Mouse (Mus musculus): ENCODE measurements around the gene Entpd5. TPM values are rescaled to one million over a fixed set of nuclear protein-coding genes. Genes with fewer than 3 reads are reported as not detected.

Gene Entpd5
- polyA plus RNA-seq, 1 experiment from 2014 or later = 8.8 TPM

- no peaks in the 10 kb centered on the region for H3K27me3 ChIP-seq (ENCODE audit: control insufficient read depth, insufficient read depth, low read length)
- no peak for DNase-seq (ENCODE audit: low spot score, missing footprints)
- H3K9me3 ChIP-seq (ENCODE audit: control insufficient read depth, low read length) = no peaks in the 10 kb centered on the region
- no peak overlapping the region for H3K4me2 ChIP-seq
- peaks cover 28% of the 10 kb centered on the region for H3K36me3 ChIP-seq (ENCODE audit: control insufficient read depth, insufficient read depth, low read length)
- H3K4me1 ChIP-seq (ENCODE audit: control insufficient read depth, insufficient read depth, low read length) = no peaks in the 10 kb centered on the region
- ATAC-seq (ENCODE audit: low FRiP score) = no peak
- no peak overlapping the region for H3K27ac ChIP-seq (ENCODE audit: low read depth, low read length)
- no peak overlapping the region for H3K4me3 ChIP-seq (ENCODE audit: low read depth, low read length)
- no peak overlapping the region for H3K9ac ChIP-seq (ENCODE audit: low read length)
- 94% methylated on average over 11 of the region's 11 CpGs for WGBS
These were observed 71.7 kb downstream of the Entpd5 start for GRCm38 (mm10) chr12:84336963-84337625.

- H3K4me3 ChIP-seq (ENCODE audit: low read depth, low read length) = no peak overlapping the region
- no peaks in the 10 kb centered on the region for H3K9me3 ChIP-seq (ENCODE audit: control insufficient read depth, low read length)
- H3K27ac ChIP-seq (ENCODE audit: low read depth, low read length) = no peak overlapping the region
- ATAC-seq (ENCODE audit: low FRiP score) = no peak
- H3K4me2 ChIP-seq = no peak overlapping the region
- peaks cover 11% of the 10 kb centered on the region; the same call in 1 of the 2 replicates for H3K36me3 ChIP-seq (ENCODE audit: control insufficient read depth, insufficient read depth, low read length)
- H3K9ac ChIP-seq (ENCODE audit: low read length) = no peak overlapping the region
- no peaks in the 10 kb centered on the region for H3K4me1 ChIP-seq (ENCODE audit: control insufficient read depth, insufficient read depth, low read length)
- H3K27me3 ChIP-seq (ENCODE audit: control insufficient read depth, insufficient read depth, low read length) = no peaks in the 10 kb centered on the region
- no peak for DNase-seq (ENCODE audit: low spot score, missing footprints)
- WGBS = 90% methylated on average over 4 of the region's 4 CpGs
These were observed 81.7 kb downstream of the Entpd5 start for GRCm38 (mm10) chr12:84327111-84327512.

Other genes with a start within 250 kb of the Entpd5 start
- 3.4 and 3.9 TPM in 2 replicates for gene Elmsan1, start 190.1 kb downstream of the Entpd5 start, polyA plus RNA-seq (2014; fragmentation: Nextera tagmentation; extraction: Ambion mirVana)
- gene Ptgr2, start 123.8 kb downstream of the Entpd5 start, polyA plus RNA-seq (2014; fragmentation: Nextera tagmentation; extraction: Ambion mirVana) = 18.6 and 18.8 TPM in 2 replicates
- gene Zfp410, start 92.2 kb downstream of the Entpd5 start, polyA plus RNA-seq (2014; fragmentation: Nextera tagmentation; extraction: Ambion mirVana) = 121 and 122 TPM in 2 replicates
- gene Coq6, start 47.4 kb downstream of the Entpd5 start, polyA plus RNA-seq (2014; fragmentation: Nextera tagmentation; extraction: Ambion mirVana) = 42.0 and 42.6 TPM in 2 replicates
- 7.3 and 10.0 TPM in 2 replicates for gene Fam161b, start 47.2 kb downstream of the Entpd5 start, polyA plus RNA-seq (2014; fragmentation: Nextera tagmentation; extraction: Ambion mirVana)
- gene Bbof1, start within 50 bp of the Entpd5 start, polyA plus RNA-seq (2014; fragmentation: Nextera tagmentation; extraction: Ambion mirVana) = 0.70 and 0.81 TPM in 2 replicates
- gene Rnf113a2, start 8.2 kb upstream of the Entpd5 start, polyA plus RNA-seq (2014; fragmentation: Nextera tagmentation; extraction: Ambion mirVana) = 28.0 and 30.8 TPM in 2 replicates
- gene Aldh6a1, start 42.0 kb upstream of the Entpd5 start, polyA plus RNA-seq (2014; fragmentation: Nextera tagmentation; extraction: Ambion mirVana) = 25.5 and 26.9 TPM in 2 replicates
- gene Lin52, start 42.4 kb upstream of the Entpd5 start, polyA plus RNA-seq (2014; fragmentation: Nextera tagmentation; extraction: Ambion mirVana) = 42.2 and 45.7 TPM in 2 replicates
- gene Vsx2, start 160.7 kb upstream of the Entpd5 start, polyA plus RNA-seq (2014; fragmentation: Nextera tagmentation; extraction: Ambion mirVana) = 0.66 and 0.99 TPM in 2 replicates
- gene Abcd4, start 208.4 kb upstream of the Entpd5 start, polyA plus RNA-seq (2014; fragmentation: Nextera tagmentation; extraction: Ambion mirVana) = 6.4 and 7.6 TPM in 2 replicates
- 0.05 TPM in 1 of 2 replicates, not detected in the other for gene Vrtn, start 232.0 kb upstream of the Entpd5 start, polyA plus RNA-seq (2014; fragmentation: Nextera tagmentation; extraction: Ambion mirVana)

Measured in midbrain, embryonic 11.5 days (tissue).